Mouse (Mus musculus): ENCODE results near the gene Hoxd3.

Hoxd3 gene

GRCm38 (mm10) chr2:74711721-74712621 is at the start of gene Hoxd3, which contains the start of gene Hoxd4:
TSS of gene Hoxd3 (plus strand) at chr2:74711927.
TSS of gene Hoxd4 (plus strand) at chr2:74711929.
- in situ Hi-C loops (cut with MboI, MseI), result loop anchor here (10.0 kb wide), 1 partner anchor 113 kb away; the partner anchor contains the start of gene Mtx2

GRCm38 (mm10) chr2:74663291-74663925 is 48.3 kb upstream of the Hoxd3 start:
- in situ Hi-C loops (cut with MboI, MseI), result loop anchor here (10.0 to 25.0 kb wide), 3 partner anchors 369 to 1076 kb away; partner anchors contain the start of gene Chrna1

GRCm38 (mm10) chr2:74666411-74666810 is 45.3 kb upstream of the Hoxd3 start:
- in situ Hi-C loops (cut with MboI, MseI), result loop anchor here (10.0 to 25.0 kb wide), 3 partner anchors 372 to 1079 kb away; partner anchors contain the start of gene Chrna1

GRCm38 (mm10) chr2:74667191-74667841 is 44.4 kb upstream of the Hoxd3 start:
- in situ Hi-C loops (cut with MboI, MseI), result loop anchor here (10.0 to 25.0 kb wide), 3 partner anchors 373 to 1080 kb away; partner anchors contain the start of gene Chrna1

GRCm38 (mm10) chr2:74667842-74668357 is 43.8 kb upstream of the Hoxd3 start, which contains the start of gene Hoxd13:
TSS of gene Hoxd13 (plus strand) at chr2:74668310.
- in situ Hi-C loops (cut with MboI, MseI), result loop anchor here (10.0 to 25.0 kb wide), 3 partner anchors 373 to 1081 kb away; partner anchors contain the start of gene Chrna1

GRCm38 (mm10) chr2:74668370-74669229 is 43.1 kb upstream of the Hoxd3 start:
- in situ Hi-C loops (cut with MboI, MseI), result loop anchor here (10.0 to 25.0 kb wide), 3 partner anchors 374 to 1081 kb away; partner anchors contain the start of gene Chrna1

- in situ Hi-C loops (cut with MboI, MseI), result loop anchor here (10.0 to 25.0 kb wide), 3 partner anchors 374 to 1082 kb away; partner anchors contain the start of gene Chrna1
These were observed 42.5 kb upstream of the Hoxd3 start for GRCm38 (mm10) chr2:74669230-74669578.

GRCm38 (mm10) chr2:74669650-74670235 is 42.0 kb upstream of the Hoxd3 start:
- in situ Hi-C loops (cut with MboI, MseI), result loop anchor here (10.0 to 25.0 kb wide), 3 partner anchors 375 to 1082 kb away; partner anchors contain the start of gene Chrna1

- in situ Hi-C loops (cut with MboI, MseI), result loop anchor here (25.0 kb wide), 2 partner anchors 708 to 1083 kb away; partner anchors contain the start of gene Chrna1
These were observed 41.0 kb upstream of the Hoxd3 start for GRCm38 (mm10) chr2:74670632-74671188.

- in situ Hi-C loops (cut with MboI, MseI), result loop anchor here (25.0 kb wide), 2 partner anchors 710 to 1085 kb away; partner anchors contain the start of gene Chrna1
These were observed 39.9 kb upstream of the Hoxd3 start for GRCm38 (mm10) chr2:74671847-74672246.

- in situ Hi-C loops (cut with MboI, MseI), result loop anchor here (25.0 kb wide), 2 partner anchors 710 to 1085 kb away; partner anchors contain the start of gene Chrna1
These were observed 39.0 kb upstream of the Hoxd3 start for GRCm38 (mm10) chr2:74672481-74673362.

- in situ Hi-C loops (cut with MboI, MseI), result loop anchor here (25.0 kb wide), 2 partner anchors 712 to 1087 kb away; partner anchors contain the start of gene Chrna1
These were observed 37.8 kb upstream of the Hoxd3 start for GRCm38 (mm10) chr2:74673835-74674425.

GRCm38 (mm10) chr2:74674881-74675665 is 36.7 kb upstream of the Hoxd3 start, which contains the start of gene Hoxd12:
TSS of gene Hoxd12 (plus strand) at chr2:74675013.
- in situ Hi-C loops (cut with MboI, MseI), result loop anchor here (25.0 kb wide), 3 partner anchors 713 to 1088 kb away; partner anchors contain the start of gene Chrna1

GRCm38 (mm10) chr2:74675666-74676282 is 36.0 kb upstream of the Hoxd3 start:
- in situ Hi-C loops (cut with MboI, MseI), result loop anchor here (25.0 kb wide), 1 partner anchor 912 kb away; no protein-coding TSS in a partner anchor

- in situ Hi-C loops (cut with MboI, MseI), result loop anchor here (25.0 kb wide), 1 partner anchor 911 kb away; no protein-coding TSS in a partner anchor
These were observed 35.2 kb upstream of the Hoxd3 start for GRCm38 (mm10) chr2:74676376-74677052.

Data from regulatory T cell (primary cell).